Mouse (Mus musculus) R1 (cell line): Measurements from ENCODE around the gene Pls3.

Experiments used
- DNase-seq: peaks from one replicate; pipeline ENCODE4 v3.0.0-alpha.2; 2018; ENCODE audit warnings: low read depth, low spot score

The Pls3 gene

DNA sequence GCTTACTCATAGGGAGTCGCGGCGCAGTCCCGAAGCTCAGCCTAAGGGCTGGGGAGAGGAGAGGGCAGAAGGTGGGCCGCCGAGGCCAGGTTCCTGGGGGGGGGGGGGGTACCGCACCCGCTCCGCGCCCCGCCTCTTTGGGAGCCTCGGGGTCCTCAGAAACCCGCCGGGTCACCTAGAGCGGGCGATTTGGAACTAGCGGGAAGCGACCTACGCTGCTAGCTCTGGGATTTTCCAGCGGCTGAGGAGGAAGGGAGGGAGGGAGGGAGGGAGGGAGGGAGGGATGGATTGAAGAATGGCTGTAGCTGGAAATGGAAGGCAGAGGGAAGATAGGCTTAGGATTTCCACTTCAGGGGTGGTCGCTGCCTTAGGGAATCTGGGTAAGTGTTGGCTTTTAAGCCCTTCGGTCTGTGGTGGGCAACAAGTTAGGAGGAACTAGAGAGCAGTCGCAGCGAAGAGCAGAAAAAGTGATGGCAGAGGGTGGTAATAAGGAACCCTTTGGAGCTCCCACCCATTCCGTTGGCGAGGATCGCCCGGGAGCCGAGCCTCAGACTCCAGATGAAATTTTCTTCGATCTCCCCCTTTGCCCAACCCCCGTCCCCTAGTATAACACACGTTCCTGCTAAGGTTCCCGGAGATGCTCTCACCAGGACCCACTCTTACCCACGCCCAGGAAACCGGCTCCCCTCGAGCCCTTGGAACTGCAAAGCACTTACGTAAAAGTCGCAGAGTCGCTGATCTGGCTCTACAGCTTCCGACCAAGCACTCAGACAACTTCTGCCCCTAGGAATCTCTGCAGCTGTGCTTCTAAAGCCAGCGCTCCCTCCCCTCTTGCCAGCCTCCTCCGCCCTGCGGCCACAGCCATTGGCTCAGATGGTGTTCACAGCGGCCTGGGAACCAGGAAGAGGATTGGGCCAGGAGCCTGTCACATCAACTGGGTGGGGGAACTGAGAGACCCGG is at the start of gene Pls3:
TSS of gene Pls3 (minus strand) at position 851 of the 960 bp plus-strand sequence.
- DNase-seq = peak; percentile 93

DNA sequence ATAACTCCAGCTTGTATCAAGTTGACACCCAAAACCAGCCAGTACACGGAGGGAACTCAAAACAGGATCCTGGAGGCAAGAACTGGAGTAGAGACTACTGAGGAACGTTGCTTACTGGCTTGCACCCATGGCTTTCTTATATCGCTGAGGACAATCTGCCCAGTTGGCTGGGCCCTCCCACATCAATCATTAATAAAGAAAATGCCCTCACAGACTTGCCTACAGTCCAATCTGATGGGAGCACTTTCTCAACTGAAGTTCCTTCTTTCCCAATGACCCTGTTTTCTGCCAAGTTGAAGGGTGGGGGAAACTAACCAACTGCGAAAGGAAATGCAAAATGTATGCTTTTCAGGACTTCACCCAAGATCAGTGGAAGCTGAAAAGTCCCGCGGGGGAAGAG is 20.7 kb upstream of the Pls3 start:
- DNase-seq = no peak

DNA sequence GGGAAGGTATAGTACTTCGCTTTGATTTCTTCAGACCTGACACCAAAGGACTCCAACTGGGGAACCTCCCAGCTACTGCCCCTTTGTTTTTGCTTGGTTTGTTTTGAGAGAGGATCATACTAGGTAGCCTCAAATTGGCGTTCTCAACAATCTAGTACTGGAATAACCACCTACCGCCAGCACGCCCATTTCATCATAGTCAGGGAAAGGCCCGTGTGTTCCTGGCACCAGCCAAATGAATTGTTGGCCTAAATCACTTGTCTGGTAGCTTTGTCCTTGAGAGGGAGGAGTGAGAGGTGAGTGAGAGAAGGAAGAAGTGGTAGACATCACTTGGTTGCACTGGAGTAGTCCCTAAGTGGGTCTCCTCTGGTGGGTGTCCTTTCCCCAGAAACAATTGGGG is 584 bp upstream of the Pls3 start:
- DNase-seq = no peak

DNA sequence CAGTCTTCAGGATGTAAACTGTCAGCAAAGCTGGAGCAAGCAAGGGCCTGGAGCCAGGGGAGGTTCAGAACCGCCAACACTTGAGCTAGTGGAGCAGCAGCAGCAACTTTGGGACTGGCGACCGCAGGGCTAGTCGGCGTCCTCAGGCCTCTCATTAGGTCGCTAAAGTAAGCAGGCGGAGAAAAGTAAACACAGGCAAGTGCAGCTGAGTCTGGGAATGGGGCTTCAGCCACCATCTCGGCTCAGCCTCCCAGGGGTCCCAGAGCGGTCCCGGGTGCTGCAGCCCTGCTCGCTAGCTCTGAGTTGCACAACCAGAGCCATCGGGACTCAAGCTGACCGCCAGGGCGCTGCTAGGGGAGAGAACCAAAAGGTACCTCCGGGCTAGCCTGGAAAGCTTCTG is 1.2 kb downstream of the Pls3 start:
- DNase-seq = peak; percentile 46

DNA sequence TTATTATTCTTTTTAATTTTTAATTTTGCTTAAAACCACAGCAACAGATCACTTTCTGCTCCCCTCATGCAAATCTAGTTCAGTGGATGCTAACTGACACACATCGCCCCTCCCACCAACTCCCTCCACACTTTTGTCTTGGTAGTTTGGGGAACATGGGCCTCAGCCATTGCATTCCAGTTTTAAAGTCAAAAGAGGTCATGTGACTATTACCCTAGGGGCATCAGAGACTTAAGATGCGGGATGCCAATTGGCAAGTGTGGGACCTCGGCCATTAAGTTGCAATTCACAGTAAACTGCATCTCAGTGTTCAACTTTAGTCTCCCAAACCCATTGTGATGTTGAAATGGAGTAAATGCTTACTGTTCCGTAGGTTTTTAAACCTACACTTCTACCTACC is 1.7 kb downstream of the Pls3 start:
- DNase-seq = peak; percentile 14

DNA sequence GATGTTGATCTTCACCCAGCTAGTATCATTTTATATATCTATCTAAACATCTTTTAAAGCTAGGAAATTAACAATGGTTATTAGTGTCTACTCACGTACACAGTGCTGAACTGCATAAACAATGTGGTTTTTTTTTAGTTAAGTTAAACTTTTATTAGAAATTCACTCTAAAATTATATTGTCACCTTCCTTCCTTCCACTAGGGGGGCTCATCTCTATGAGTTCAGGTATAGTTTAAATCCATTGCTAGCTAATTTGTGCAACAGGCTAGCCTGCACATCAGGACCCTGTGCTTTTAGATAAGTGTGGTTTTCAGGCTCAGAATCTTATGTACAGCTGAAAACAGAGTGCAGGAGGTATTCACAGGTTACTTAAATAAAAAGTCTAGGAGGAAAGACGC is 3.1 kb downstream of the Pls3 start:
- DNase-seq = no peak

DNA sequence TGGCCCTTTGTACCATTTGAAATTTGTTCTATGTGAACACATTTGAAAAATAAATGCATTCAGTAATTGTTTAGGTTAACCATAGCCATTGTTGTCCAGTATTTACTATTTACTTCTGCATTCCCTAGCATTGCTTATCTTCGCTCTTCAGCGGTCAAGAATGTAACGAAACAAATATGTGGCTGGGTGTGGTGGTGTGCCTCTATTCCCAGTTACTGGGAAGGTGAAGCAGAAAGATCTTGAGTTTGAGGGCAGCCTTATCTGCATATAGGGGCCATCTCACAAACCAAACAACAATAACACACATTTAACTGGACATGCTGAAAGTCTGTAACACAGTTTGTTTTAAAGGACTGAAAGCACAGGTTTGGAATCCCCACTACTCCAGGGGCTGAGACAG is 13.3 kb downstream of the Pls3 start:
- DNase-seq = no peak

DNA sequence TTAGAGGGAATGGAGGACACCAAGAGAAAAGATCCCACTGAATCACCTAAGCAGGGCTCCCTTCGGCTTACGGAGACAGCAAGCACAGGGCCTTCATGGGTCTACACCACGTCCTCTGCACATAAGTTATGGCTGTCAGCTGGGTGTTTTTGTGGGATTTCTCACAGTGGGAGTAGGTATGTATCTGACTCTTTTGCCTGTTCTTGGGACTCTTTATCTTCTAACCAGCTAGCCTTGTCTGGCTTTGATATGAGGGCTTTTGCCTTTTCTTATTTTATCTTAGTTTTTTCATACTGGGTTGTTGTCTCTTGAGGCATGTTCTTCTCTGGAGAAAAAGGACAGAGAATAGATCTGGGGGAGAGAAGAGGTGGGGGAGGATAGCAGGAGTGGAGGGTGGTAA is 20.7 kb downstream of the Pls3 start:
- no peak for DNase-seq

DNA sequence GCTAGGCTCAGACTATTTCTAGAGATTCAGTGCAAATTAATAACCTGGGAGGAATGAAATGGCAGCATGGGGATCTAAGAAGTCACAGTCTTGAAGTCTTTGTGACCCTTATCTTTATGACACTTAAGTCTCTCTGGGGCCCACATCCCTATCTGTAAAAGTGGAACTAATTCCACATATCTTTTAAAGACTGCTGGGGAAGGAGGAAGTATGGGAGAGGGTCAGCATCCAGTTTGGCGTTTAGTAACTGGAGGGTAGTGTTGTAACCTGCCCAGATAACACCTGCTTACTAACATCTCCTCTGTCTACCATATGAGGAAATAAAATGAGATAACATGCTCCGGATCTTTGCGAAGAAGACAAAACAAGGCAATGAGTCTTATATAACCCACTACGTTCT is 30.7 kb downstream of the Pls3 start:
- DNase-seq = no peak

DNA sequence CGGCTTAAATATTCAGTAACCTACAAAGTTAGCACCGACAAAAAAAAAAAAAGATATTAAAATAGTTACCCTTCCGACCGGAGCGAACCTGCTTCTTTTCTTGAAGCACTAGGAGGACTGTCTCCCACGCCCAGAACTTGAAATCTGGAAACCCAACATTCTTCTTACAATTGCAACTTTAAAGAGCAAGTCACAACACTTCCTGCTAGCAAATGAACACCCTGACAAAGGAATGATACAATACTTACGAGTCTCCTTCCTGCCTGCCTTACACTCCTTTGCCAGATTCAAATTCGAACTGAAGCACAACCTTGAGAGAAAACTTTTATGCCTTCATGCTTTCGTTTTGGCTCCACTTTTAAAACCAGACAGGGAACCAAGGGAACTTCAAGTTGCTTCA is 32.1 kb downstream of the Pls3 start:
- peak; percentile 1 for DNase-seq

DNA sequence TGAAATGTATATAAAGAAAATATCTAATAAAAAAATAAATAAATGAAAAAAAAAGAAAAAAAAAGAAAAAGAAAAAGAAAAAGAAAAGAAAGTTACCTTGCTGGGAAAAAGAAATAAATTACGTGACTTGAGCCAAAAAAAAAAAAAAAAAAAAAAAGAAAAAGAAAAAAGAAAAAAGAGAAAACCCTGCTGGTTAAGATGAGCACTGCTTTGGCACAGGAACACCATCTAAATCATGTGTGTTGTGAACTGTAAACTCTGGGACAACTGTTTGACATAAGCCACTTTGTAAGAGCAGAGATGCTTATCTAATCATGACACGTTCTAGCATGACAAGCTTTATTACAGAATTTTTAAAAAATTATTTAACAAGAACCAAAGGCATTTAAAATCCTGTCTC is 32.9 kb downstream of the Pls3 start:
- DNase-seq = no peak

DNA sequence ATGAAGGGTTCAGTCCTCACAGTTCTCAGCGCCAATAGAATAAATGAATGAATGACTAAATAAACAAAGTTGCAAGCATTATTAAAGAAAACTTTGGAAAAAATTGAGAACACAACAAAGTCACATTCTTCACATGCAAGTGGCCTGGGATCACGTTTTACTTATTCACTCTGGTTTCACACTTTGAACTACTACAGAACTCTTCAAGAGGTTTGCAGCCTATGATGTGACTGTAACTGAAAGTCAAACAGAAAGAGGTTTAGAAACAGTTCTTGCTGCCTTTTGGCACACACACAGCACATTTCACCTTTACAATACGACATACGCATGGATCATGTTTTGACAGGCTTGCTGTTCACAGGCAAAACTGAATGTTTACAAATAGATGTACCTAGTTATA is 34.7 kb downstream of the Pls3 start:
- DNase-seq = no peak

DNA sequence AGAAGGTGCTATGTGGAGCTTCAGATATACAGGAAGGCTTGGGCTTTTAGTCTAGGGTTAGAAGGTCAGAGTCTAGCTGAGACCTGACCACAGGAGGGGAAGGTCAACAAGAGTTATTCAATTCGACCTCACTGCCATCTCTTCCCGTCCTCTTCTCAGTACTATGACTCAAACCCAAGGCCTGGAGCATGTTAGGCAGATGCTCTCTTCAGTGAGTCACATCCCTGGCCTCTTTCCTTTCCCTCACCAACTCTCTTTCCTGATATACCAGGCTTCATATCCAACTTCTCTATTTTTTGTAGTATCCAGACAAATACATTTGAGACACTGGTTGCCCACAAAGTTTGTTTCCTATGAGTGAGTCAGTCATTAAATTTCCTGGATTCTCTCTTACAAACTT is 40.1 kb downstream of the Pls3 start:
- no peak for DNase-seq

DNA sequence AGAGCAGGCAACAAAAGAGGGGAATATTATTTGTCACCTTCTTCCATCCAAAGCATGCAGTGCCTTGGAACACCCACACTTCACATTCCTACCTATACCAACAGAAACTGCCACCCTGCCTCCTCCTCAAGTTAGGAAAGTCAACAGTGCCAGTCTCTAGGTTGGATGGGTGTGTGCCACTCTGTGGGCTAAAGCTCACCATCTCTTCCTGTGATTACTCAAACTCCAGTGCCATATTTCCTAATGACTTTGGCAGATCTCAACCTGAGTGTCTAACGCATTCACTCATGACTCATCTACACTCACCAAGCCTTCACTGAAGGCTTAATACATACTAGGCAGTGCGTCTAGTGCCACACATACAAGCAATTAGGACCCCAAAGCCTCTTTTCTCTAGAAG is 40.7 kb downstream of the Pls3 start:
- no peak for DNase-seq

DNA sequence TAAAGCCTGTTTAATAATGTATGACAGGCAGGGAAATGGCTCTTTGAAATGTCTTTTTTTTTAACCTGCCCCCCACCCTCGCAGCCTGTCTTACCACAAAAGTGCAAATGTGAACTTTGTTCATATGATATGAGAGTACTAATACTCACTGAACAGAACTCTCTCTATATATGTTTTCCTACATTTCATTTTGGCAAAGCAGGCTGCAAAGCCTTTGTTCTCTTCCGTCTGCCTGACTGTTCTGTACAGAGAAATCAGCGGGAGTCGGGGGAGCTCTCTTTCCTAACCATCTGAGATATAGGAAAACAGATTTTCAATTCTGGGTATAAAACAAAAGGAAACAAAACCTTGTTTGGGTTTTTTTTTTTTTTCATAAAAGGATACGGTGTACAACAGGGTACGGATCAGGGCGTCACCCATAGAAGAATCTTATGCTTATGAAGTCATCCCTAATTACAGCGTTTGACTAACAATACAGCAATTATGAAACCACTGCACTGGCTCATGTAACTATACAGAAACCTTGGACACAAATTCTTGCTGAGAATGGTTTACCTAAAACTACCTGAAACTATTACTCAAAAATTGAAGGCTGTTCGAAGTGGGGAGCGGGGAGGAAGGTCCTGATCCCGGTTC is 41.9 kb downstream of the Pls3 start:
- no peak for DNase-seq

DNA sequence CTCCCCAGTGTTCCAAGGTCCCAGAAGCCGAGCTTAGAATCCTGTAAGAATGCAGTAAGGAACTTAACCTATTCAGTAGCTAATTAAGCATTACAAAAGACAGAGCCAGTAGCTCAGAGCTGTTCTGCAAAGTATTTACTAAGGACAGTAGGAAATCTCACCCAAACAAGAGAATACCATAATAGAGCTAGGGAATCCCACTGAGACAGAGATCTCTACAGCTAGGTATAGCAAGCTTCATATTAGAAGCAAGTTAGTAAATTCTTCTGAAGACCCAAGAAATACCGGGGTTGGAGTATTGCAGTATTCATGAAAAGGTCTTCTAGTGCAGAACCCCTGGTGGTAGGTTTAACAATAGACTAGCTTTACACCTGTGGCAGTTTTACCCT is 45.1 kb downstream of the Pls3 start:
- DNase-seq = peak; percentile 85

DNA sequence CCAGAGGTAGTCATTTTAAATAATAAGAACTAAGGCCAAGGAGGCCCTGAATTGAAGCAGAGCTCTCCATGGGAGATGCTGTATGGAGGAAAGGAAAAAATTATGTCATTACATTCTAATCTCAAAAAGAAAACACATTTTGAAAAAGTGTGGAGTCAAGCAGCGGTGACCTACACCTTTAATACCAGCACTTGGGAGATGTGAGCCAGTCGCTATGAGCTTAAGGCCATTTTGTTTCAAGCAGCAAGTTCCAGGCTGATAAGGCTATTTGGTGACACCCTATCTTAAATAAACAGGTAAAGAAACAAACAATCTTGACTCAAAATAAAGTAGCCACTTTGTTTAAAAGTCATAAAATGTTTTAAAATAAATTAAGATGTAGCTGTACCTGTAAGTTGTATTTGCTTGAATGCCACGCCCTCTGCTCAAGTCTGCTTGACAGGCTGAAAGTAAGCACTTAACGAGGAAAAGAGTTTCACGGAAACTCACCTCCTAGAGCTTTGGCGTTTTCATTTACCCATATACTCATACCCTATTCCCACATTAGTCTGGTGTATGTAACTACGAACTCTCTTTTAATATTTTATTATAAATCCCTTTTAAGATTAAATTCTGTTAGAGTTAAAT is 45.6 kb downstream of the Pls3 start:
- peak; percentile 56 for DNase-seq

DNA sequence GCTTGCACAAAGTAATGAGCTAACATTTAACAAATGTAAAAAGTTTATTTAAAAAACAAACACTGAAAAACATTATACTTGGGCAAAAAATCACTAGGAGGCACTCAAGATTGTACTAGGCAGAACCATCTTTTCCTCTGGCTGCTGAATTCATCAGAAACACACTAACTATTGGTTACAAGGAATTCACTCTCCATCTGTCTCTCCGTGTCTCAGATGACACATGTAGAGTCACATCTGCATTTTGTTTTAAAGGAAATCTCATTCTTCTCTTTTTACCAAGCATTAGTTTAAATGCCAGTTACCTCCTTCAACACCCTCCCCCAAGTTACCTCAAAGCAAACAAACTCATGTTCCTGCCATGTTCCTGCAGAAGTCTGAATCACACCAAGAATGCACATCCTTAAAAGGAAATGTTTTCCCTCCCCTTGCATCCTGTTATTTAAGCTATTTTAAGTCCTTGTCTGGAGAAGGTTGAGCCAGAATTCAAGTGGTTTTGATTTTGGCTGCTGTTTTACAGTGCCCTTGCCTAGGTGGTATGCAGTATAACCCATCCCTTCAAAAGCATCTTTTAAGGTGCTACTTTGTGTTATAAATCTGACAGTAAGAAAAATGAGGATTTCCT is 56.2 kb downstream of the Pls3 start:
- DNase-seq = no peak

DNA sequence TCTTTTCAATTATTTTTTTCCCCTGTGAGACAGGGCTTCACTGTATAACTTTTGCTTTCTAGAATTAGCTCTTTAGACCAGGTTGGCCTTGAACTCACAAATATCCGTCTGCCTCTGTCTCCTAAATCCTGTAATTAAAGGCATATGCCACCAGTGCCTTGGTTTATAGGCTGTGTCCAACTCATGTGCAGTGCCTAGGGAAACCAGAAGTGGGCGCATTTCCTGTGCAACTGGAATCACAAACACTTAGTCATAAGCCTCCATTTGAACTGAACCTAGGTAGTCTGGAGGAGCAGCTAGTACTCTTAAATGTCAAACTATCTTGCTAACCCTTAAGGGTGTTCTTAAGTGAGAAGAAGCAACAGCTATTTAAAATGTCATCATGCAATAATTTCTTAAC is 60.0 kb downstream of the Pls3 start:
- peak; percentile 42 for DNase-seq

DNA sequence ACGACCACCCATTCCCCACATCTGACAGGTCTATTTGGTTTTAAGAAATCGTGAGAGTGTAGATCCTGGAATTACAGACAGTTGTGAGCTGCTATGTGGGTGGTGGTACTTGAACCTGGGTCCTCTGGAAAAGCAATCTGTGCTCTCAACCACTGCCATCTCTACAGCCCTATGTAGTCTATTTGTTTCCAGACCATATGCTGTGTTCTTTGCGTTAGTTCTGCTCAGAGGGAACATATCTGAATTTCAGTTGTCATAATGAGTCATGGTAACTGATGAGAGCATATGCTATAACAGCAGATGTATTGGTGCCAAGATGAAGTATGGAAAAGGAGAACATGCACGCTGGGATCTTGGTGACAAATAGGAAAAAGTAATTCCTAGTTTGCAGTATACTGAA is 60.9 kb downstream of the Pls3 start:
- DNase-seq = no peak

DNA sequence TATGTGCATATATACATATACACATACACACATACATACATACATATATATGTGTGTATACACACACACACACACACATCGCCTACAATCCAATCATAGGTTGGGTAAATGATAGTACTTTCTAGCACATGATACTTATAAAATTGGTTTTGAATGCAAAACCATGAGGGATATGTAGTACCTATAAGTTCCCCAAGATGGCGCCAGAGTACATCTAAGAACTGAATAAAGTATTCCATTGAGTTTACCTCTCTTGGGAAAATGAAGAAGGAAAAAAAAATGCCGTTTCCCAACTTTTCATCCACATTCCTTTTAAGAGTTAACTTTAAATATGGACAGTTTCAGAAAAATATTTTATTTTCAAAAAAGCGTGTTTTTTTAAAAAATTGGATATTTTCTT is 78.4 kb downstream of the Pls3 start:
- DNase-seq = peak; percentile 44

DNA sequence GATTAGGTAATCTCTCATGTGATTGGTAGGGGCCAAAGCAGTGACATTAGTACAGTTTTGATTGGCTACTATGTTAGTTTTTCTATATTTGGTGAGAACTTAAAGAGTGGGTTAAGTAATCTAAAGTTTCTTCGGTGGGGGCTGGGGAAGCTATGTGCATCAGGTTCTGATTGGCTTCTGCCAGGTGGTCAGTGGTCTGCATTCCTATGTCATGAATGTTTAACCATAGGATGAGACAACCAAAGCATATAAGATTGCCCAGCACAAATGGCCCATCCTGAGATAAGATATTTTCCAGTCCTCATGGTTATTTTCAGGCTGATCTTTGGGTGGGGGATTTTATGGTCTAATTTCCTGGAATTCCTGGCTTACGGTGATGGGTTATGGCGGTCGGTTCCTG is 95.2 kb downstream of the Pls3 start:
- DNase-seq = no peak
